Mouse (Mus musculus) kidney, postnatal 0 days (tissue): ENCODE results near the gene Mrpl36. TPM values are rescaled to one million over a fixed set of nuclear protein-coding genes. Genes with fewer than 3 reads are reported as not detected.
A peak's percentile ranks its signal among the peaks of the same experiment; 100 is the strongest.

ENCODE experiments used
- ATAC-seq: fragments of 200-750 bp; cut with Nextera tagmentation; replicated peaks from 2 replicates; pipeline ENCODE4 v1.8.0; 2017; ENCODE audit warnings: low read depth, moderate number of reproducible peaks, moderate TSS enrichment, moderate library complexity; ENCODE audit not compliant: low FRiP score
- DNase-seq: peaks from one replicate; pipeline ENCODE4 v3.0.0-alpha.2; 2016; ENCODE audit warnings: low spot score
- H3K27ac ChIP-seq: fragments of 300-500 bp; sonication (generic); 2 replicates; pipeline ENCODE4 v1.5.1; 2014; ENCODE audit warnings: mild to moderate bottlenecking
- H3K27me3 ChIP-seq: fragments of 300-500 bp; sonication (generic); 2 replicates; pipeline ENCODE4 v1.6.1; 2014; ENCODE audit warnings: low read length, mixed read lengths; ENCODE audit not compliant: insufficient read depth
- H3K36me3 ChIP-seq: fragments of 300-500 bp; sonication (generic); 2 replicates; pipeline ENCODE4 v1.6.1; 2014; ENCODE audit warnings: low read length, mixed read lengths; ENCODE audit not compliant: insufficient read depth
- H3K4me1 ChIP-seq: fragments of 300-500 bp; sonication (generic); replicated peaks from 2 replicates; pipeline ENCODE4 v1.6.1; 2014; ENCODE audit warnings: antibody characterized with exemption, low read length, mixed read lengths; ENCODE audit not compliant: insufficient read depth
- H3K4me2 ChIP-seq: fragments of 300-500 bp; sonication (generic); 2 replicates; pipeline ENCODE4 v1.6.1; 2014; ENCODE audit warnings: mild to moderate bottlenecking, low read length, moderate library complexity, mixed read lengths
- H3K4me3 ChIP-seq: fragments of 300-500 bp; sonication (generic); replicated peaks from 2 replicates; pipeline ENCODE4 v1.5.1; 2014; ENCODE audit warnings: low read depth, low read length
- H3K9ac ChIP-seq: fragments of 300-500 bp; sonication (generic); 2 replicates; pipeline ENCODE4 v1.6.1; 2014; ENCODE audit warnings: low read depth, low read length
- H3K9me3 ChIP-seq: fragments of 300-500 bp; sonication (generic); replicated peaks from 2 replicates; pipeline ENCODE4 v1.6.1; 2016; ENCODE audit warnings: low read length, inconsistent platforms, mixed read lengths
- CTCF ChIP-seq: IDR thresholded peaks from 2 replicates; pipeline ENCODE4 v1.5.1; 2016; ENCODE audit warnings: antibody characterized with exemption, low read depth, mild to moderate bottlenecking, moderate library complexity
- WGBS: fragments of 180-500 bp; shearing (Covaris S2); extraction: QIAGEN DNeasy Blood & Tissue Kit; methylation state at CpG from one replicate; pipeline ENCODE4 v1.1.7; 2014; 5-methylcytosine and 5-hydroxymethylcytosine counted together
- polyA plus RNA-seq: library from polyadenylated mRNA; unstranded; fragments of >200 nt; fragmentation: Nextera tagmentation; extraction: Ambion mirVana; gene quantifications from 2 replicates; pipeline ENCODE4 v1.2.1, GENCODE M21; 2015

The Mrpl36 gene
- polyA plus RNA-seq, 1 experiment from 2014 or later = 153 TPM

DNA sequence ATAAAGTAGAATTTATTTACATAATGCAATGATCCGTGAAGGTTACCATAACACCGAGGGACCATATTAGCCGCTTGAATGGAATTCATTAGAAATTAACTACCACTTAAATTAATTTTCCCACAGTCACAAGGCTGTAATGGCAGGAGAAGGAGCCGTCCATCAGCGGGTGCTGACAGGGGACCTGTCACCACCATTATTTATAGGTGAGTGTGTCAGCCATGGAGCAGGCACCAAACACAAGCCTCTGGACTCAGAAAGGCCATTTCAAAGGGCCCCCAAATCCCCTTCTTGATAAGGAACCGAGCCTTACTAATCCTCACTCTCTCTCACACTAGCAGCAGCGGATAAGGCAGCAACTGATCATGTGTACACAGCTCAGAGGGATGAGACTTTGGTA, 8.4 kb downstream of the Mrpl36 start:
- no peak for ATAC-seq

GRCm38 (mm10) chr13:73345102-73345890, 17.0 kb downstream of the Mrpl36 start:
- no peaks in the 10 kb centered on the region for H3K36me3 ChIP-seq
- no peak overlapping the region for H3K27ac ChIP-seq
- H3K27me3 ChIP-seq = no peaks in the 10 kb centered on the region
- ATAC-seq (no peak), DNase-seq (no peak)
- no peak overlapping the region for H3K4me2 ChIP-seq
- H3K4me1 ChIP-seq = no peaks in the 10 kb centered on the region
- 81% methylated on average over 9 of the region's 9 CpGs for WGBS
- H3K4me3 ChIP-seq = no peak overlapping the region
- H3K9me3 ChIP-seq = no peaks in the 10 kb centered on the region
- peak; percentile 55 for TF ChIP-seq CTCF
- no peak overlapping the region for H3K9ac ChIP-seq

More for the DNA sequence above, 8.4 kb downstream of the Mrpl36 start:
- WGBS = 33% methylated on average over 7 of the region's 7 CpGs
- no peak overlapping the region for H3K4me3 ChIP-seq
- H3K9me3 ChIP-seq = no peaks in the 10 kb centered on the region
- peaks cover 3% of the 10 kb centered on the region; the same call in 1 of the 2 replicates for H3K27me3 ChIP-seq
- H3K36me3 ChIP-seq = no peaks in the 10 kb centered on the region
- no peak overlapping the region for H3K4me2 ChIP-seq
- H3K9ac ChIP-seq = no peak overlapping the region
- no peak for TF ChIP-seq CTCF
- H3K4me1 ChIP-seq = peaks cover 2% of the 10 kb centered on the region
- no peak overlapping the region for H3K27ac ChIP-seq
- peak; percentile 21 for DNase-seq

- H3K27me3 ChIP-seq = no peaks in the 10 kb centered on the region
- ATAC-seq (no peak), DNase-seq (no peak)
- TF ChIP-seq CTCF = no peak
- H3K9ac ChIP-seq = no peak overlapping the region
- 51% methylated on average over 2 of the region's 2 CpGs for WGBS
- no peaks in the 10 kb centered on the region for H3K4me1 ChIP-seq
- no peak overlapping the region for H3K27ac ChIP-seq
- H3K36me3 ChIP-seq = no peaks in the 10 kb centered on the region
- H3K4me2 ChIP-seq = no peak overlapping the region
- H3K9me3 ChIP-seq = no peaks in the 10 kb centered on the region
- H3K4me3 ChIP-seq = no peak overlapping the region
Observed at GRCm38 (mm10) chr13:73346131-73346530, 17.8 kb downstream of the Mrpl36 start.

DNA sequence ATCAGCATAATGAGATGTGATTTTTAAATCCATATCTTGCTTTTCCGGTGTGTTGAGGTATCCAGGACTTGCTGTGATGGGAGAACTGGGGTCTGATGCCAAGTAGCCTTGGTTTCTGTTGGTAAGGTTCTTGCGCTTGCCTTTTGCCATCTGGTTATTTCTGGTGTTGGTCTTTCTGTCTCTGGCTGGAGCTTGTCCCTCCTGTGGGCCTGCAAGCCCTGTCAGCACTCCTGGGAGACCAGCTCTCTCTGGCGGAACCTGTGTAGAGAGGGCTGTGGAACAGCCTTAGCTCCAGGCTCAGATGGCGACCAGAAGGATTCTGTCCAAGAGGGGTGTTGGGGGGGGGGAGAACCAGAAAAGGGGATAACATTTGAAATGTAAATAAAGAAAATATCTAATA, 18.4 kb downstream of the Mrpl36 start:
- H3K27me3 ChIP-seq = no peaks in the 10 kb centered on the region
- no peak for TF ChIP-seq CTCF
- H3K9ac ChIP-seq = no peak overlapping the region
- H3K27ac ChIP-seq = no peak overlapping the region
- H3K9me3 ChIP-seq = no peaks in the 10 kb centered on the region
- no peak overlapping the region for H3K4me2 ChIP-seq
- DNase-seq = no peak
- no peak for ATAC-seq
- H3K36me3 ChIP-seq = no peaks in the 10 kb centered on the region
- 70% methylated on average over 4 of the region's 4 CpGs for WGBS
- H3K4me3 ChIP-seq = no peak overlapping the region
- no peaks in the 10 kb centered on the region for H3K4me1 ChIP-seq

DNA sequence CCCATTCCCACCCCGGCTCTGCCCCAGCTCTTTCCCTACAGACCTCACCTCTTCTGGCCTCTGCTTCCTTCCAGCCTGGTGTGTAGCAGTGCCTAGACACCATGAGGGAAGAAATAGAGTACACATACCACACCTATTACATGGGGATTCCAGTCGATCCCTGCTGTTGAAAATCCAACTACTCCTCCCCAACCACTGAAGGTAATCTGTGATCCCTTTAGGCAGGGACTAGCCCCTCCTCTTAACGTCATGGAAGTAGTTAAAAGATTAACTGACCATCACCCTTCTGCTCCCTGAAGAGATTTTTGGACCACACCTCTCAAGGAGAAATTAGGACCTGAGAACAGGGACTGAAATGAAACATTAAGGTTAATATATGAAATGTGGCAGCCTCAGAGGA, 18.9 kb downstream of the Mrpl36 start:
- Histone ChIP-seq H3K27ac (no peak overlapping the region), H3K9me3 (no peaks in the 10 kb centered on the region), H3K4me3 (no peak overlapping the region), H3K4me2 (no peak overlapping the region), H3K36me3 (no peaks in the 10 kb centered on the region), H3K4me1 (no peaks in the 10 kb centered on the region), H3K27me3 (no peaks in the 10 kb centered on the region), H3K9ac (no peak overlapping the region)
- DNase-seq (no peak), ATAC-seq (no peak)
- WGBS = 51% methylated on average over 3 of the region's 3 CpGs
- TF ChIP-seq CTCF = no peak

DNA sequence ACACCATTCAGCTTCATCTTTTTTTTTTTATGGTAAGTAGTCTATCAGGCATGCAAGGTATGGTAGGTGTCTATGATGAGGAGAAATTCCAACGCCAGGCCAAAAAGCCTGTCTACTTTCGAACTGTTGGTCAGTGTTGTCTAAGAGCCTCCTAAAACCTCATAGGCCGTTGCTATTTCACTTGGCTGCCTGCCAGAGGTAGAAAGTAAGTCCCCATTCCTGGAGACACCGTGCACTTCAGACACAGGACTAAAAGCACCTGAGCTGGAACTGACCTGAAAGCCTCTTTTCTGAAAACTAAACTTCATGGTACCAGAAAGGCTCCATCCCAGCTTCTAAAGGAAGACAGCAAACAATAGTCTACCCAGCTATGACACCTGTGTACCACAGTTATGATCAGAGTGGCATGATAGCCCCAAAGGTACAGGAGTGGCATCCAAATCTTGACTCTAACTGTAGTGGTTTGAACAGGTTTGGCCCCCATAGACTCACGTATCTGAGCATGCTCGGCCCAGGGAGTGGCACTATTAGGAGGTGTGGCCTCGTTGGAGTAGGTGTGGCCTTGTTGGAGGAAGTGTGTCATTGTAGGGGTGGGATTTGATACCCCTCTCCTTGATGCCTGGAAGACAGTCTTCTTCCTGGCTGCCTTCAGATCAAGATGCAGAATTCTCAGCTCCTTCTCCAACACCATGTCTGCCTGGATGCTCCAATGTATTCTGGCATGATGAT, 19.8 kb downstream of the Mrpl36 start:
- Histone ChIP-seq H3K27me3 (no peaks in the 10 kb centered on the region), H3K36me3 (no peaks in the 10 kb centered on the region), H3K4me3 (no peak overlapping the region), H3K4me2 (no peak overlapping the region), H3K9ac (no peak overlapping the region), H3K4me1 (no peaks in the 10 kb centered on the region), H3K9me3 (no peaks in the 10 kb centered on the region), H3K27ac (no peak overlapping the region)
- TF ChIP-seq CTCF = no peak
- DNase-seq (no peak), ATAC-seq (no peak)
- WGBS = 75% methylated on average over 7 of the region's 7 CpGs
